Mouse (Mus musculus) embryonic facial prominence, embryonic 14.5 days (tissue): ENCODE data around the gene Jak2. TPM values are rescaled to one million over a fixed set of nuclear protein-coding genes. Genes with fewer than 3 reads are reported as not detected.

Source experiments
- ATAC-seq: fragments of 200-750 bp; cut with Nextera tagmentation; 2 replicates; pipeline ENCODE4 v1.8.0; 2017; ENCODE audit warnings: low read depth, moderate number of reproducible peaks, moderate TSS enrichment
- DNase-seq: peaks from one replicate; pipeline ENCODE4 v3.0.0-alpha.2; 2015; ENCODE audit warnings: low spot score
- H3K27ac ChIP-seq: fragments of 300-500 bp; sonication (generic); replicated peaks from 2 replicates; pipeline ENCODE4 v1.5.1; 2014; ENCODE audit warnings: low read depth, mild to moderate bottlenecking, low read length, moderate library complexity
- H3K27me3 ChIP-seq: fragments of 300-500 bp; sonication (generic); replicated peaks from 2 replicates; pipeline ENCODE4 v1.6.1; 2014; ENCODE audit warnings: low read length; ENCODE audit not compliant: control insufficient read depth, insufficient read depth
- H3K36me3 ChIP-seq: fragments of 300-500 bp; sonication (generic); 2 replicates; pipeline ENCODE4 v1.6.1; 2014; ENCODE audit warnings: low read length, mixed read lengths; ENCODE audit not compliant: control insufficient read depth, insufficient read depth
- H3K4me1 ChIP-seq: fragments of 300-500 bp; sonication (generic); 2 replicates; pipeline ENCODE4 v1.6.1; 2014; ENCODE audit warnings: antibody characterized with exemption, low read length; ENCODE audit not compliant: control insufficient read depth, insufficient read depth
- H3K4me2 ChIP-seq: fragments of 300-500 bp; sonication (generic); 2 replicates; pipeline ENCODE4 v1.6.1; 2014; ENCODE audit warnings: low read depth, mild to moderate bottlenecking, low read length, moderate library complexity, mixed read lengths
- H3K4me3 ChIP-seq: fragments of 300-500 bp; sonication (generic); 2 replicates; pipeline ENCODE4 v1.5.1; 2014; ENCODE audit warnings: low read depth, mild to moderate bottlenecking, low read length
- H3K9ac ChIP-seq: fragments of 300-500 bp; sonication (generic); 2 replicates; pipeline ENCODE4 v1.6.1; 2014; ENCODE audit warnings: low read depth, mild to moderate bottlenecking, low read length, moderate library complexity, mixed read lengths
- H3K9me3 ChIP-seq: fragments of 300-500 bp; sonication (generic); 2 replicates; pipeline ENCODE4 v1.6.1; 2016; ENCODE audit warnings: low read length; ENCODE audit not compliant: control insufficient read depth
- WGBS: fragments of 180-500 bp; shearing (Covaris S2); extraction: QIAGEN DNeasy Blood & Tissue Kit; methylation state at CpG from one replicate; pipeline ENCODE4 v1.1.7; 2014; 5-methylcytosine and 5-hydroxymethylcytosine counted together
- polyA plus RNA-seq: library from polyadenylated mRNA; unstranded; fragments of >200 nt; fragmentation: Nextera tagmentation; extraction: Ambion mirVana; gene quantifications from 2 replicates; pipeline ENCODE4 v1.2.1, GENCODE M21; 2014

Gene Jak2
- polyA plus RNA-seq, 1 experiment from 2014 or later = 16.2 TPM

DNA sequence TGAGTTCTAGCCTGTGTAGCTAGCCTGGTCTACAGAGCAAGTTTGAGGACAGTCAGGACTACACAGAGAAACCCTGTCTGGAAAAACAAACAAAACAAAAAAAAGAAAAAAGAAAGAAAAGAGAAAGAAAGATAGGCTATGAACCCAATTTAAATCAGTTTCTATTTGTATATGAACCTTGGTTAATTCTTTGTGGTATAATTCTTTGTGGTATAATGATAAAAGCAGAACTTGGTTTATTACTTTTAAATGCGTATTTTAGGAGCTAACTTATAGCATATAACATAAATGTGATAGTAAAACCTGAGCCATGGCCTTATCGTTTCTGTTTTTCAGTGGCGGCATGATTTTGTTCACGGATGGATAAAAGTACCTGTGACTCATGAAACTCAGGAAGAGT is 24.8 kb downstream of the Jak2 start:
- H3K27me3 ChIP-seq = no peaks in the 10 kb centered on the region
- H3K4me1 ChIP-seq = no peaks in the 10 kb centered on the region
- H3K36me3 ChIP-seq = peaks cover 43% of the 10 kb centered on the region
- no peak overlapping the region for H3K4me2 ChIP-seq
- no peaks in the 10 kb centered on the region for H3K9me3 ChIP-seq
- 96% methylated on average over 4 of the region's 4 CpGs for WGBS
- DNase-seq (no peak), ATAC-seq (no peak)
- H3K9ac ChIP-seq = no peak overlapping the region
- H3K27ac ChIP-seq = no peak overlapping the region
- no peak overlapping the region for H3K4me3 ChIP-seq

DNA sequence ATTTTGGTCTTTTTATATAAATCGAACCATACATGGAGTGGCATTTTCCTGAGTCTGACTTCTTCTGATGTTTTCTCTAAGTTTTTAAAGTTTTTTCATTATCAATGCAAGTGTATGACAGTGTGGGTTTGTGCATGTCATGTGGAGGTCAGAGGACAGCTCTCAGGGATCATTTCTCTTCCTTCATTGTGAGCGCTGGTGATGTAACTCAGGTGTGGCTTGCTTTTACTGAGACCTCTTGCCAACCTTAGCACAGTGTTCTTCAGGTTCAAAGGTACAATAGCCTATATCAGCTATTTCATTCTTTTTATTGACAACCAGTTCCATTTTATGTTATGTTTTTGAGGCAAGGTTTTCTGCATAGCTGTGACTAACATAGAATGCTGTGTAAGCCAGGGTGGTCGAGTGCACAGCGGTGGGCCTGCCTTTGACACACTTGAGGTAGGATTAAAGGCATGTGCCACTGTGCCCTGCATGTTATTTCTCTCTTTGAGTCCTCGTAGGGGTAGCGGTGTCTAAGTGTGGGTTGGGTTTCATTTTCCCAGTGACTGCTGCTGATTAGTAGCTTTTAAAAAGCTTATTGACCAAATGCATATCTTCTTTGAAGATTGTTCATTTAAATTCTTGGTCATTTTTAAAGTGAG is 27.4 kb downstream of the Jak2 start:
- Histone ChIP-seq H3K9me3 (no peaks in the 10 kb centered on the region), H3K27me3 (no peaks in the 10 kb centered on the region), H3K9ac (no peak overlapping the region), H3K27ac (no peak overlapping the region), H3K4me1 (no peaks in the 10 kb centered on the region), H3K4me2 (no peak overlapping the region), H3K36me3 (peaks cover 40% of the 10 kb centered on the region), H3K4me3 (no peak overlapping the region)
- DNase-seq = no peak
- 77% methylated on average over 6 of the region's 6 CpGs for WGBS
- no peak for ATAC-seq

DNA sequence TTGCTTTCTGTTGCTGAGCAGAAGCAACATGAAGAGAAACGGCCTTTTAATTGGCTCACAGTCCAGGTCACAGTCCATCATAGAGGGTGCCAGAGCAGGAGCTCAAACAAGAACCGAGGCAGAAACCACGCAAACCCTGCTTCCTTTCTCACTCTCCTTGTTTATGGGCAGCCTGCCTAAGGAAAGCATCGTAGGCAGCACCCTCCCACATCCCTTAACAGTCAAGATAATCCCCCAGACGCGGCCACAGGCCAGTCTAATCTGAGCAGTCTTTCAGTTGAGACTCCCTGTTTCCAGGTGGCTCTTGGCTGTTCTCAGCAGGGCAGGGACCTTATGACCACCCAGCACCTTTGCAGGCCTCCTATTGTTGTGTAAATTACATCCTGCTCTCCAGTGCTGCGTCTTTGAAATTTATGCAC is 33.8 kb downstream of the Jak2 start:
- Histone ChIP-seq H3K4me2 (no peak overlapping the region), H3K9ac (no peak overlapping the region), H3K36me3 (peaks cover 36% of the 10 kb centered on the region), H3K4me3 (no peak overlapping the region), H3K27ac (no peak overlapping the region), H3K27me3 (no peaks in the 10 kb centered on the region), H3K4me1 (no peaks in the 10 kb centered on the region), H3K9me3 (no peaks in the 10 kb centered on the region)
- WGBS = 43% methylated on average over 7 of the region's 7 CpGs
- DNase-seq (no peak), ATAC-seq (no peak)

DNA sequence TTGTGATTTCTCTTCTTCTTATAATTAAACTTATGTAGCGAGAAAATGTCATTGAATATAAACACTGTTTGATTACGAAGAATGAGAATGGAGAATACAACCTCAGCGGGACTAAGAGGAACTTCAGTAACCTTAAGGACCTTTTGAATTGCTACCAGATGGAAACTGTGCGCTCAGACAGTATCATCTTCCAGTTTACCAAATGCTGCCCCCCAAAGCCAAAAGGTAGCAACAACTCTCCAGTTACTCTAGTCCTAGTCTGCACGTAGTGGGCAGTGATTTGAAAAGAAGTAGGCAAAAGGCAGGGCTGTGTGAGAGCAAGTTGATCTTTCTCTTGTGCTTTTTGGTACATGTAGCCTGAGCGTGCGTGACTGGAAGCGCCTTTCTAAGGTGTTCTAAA is 36.2 kb downstream of the Jak2 start:
- Histone ChIP-seq H3K4me1 (no peaks in the 10 kb centered on the region), H3K4me3 (no peak overlapping the region), H3K9me3 (no peaks in the 10 kb centered on the region), H3K27me3 (no peaks in the 10 kb centered on the region), H3K27ac (no peak overlapping the region), H3K4me2 (no peak overlapping the region), H3K9ac (no peak overlapping the region), H3K36me3 (peaks cover 48% of the 10 kb centered on the region)
- no peak for DNase-seq
- WGBS = 53% methylated on average over 8 of the region's 8 CpGs
- no peak for ATAC-seq

DNA sequence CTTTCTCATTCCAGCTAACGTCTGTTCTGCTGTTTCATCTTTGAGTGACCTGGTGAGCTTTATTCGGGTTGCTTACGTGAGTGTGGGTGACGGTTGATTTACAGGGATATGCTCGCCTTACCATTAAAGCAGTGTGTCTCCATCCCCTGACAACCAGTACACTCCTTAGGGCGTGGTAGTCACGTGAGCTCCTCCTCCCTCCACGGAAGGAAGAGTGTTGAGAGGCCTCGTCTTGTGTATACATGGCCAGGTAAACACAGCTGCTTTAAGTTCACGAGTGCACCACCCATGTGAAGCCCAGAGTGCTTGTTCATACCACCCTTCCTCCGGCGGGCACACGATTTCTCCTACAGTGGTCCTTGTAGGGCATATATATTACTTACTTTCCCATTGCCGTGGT is 39.9 kb downstream of the Jak2 start:
- Histone ChIP-seq H3K9ac (no peak overlapping the region), H3K36me3 (peaks cover 42% of the 10 kb centered on the region), H3K4me2 (no peak overlapping the region), H3K9me3 (no peaks in the 10 kb centered on the region), H3K27ac (no peak overlapping the region), H3K4me3 (no peak overlapping the region), H3K4me1 (no peaks in the 10 kb centered on the region; the same call in 1 of the 2 replicates), H3K27me3 (no peaks in the 10 kb centered on the region)
- 77% methylated on average over 14 of the region's 14 CpGs for WGBS
- DNase-seq (no peak), ATAC-seq (no peak)

DNA sequence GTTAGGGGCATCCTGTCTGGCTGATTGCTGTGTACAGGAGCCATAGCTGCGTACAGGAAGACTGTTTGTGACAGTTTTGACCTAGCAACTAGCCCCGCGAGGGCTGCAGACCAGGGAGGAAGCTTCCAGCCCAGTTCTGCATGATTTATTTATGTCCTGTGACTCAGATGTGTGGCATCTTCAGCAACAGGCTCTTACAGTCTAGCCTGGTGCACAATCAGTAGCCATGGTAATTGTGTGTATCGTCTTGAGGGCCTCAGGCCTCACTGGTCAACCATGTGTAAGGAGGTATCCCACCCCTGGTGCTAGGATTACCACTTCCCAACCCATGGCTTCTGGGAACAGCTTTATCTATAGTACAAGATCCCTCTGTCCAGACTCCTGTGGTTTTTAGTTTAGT is 40.9 kb downstream of the Jak2 start:
- no peak overlapping the region for H3K27ac ChIP-seq
- no peaks in the 10 kb centered on the region; the same call in 1 of the 2 replicates for H3K4me1 ChIP-seq
- ATAC-seq = no peak
- H3K27me3 ChIP-seq = no peaks in the 10 kb centered on the region
- no peak overlapping the region for H3K4me3 ChIP-seq
- no peak for DNase-seq
- 80% methylated on average over 4 of the region's 4 CpGs for WGBS
- no peaks in the 10 kb centered on the region for H3K9me3 ChIP-seq
- H3K36me3 ChIP-seq = peaks cover 48% of the 10 kb centered on the region
- H3K9ac ChIP-seq = no peak overlapping the region
- H3K4me2 ChIP-seq = no peak overlapping the region

DNA sequence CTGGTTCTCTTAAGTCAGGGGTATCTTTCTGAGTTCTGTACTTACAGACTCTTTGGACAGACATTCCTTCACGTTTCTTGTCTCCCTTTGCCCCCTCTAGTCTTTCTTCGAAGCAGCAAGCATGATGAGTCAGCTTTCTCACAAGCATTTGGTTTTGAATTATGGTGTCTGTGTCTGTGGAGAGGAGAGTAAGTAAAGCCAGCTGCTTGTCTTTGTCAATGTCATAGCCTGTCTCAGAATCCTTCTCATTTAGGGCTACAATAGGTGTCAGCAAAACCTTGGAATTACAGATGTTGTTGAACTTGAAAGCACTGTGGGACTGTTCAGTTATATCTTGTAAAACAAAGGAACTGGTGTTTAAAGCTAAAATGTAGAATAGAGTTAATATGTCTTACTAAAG is 43.1 kb downstream of the Jak2 start:
- Histone ChIP-seq H3K27me3 (no peaks in the 10 kb centered on the region), H3K36me3 (peaks cover 61% of the 10 kb centered on the region), H3K27ac (no peak overlapping the region), H3K4me3 (no peak overlapping the region), H3K9ac (no peak overlapping the region), H3K4me2 (no peak overlapping the region), H3K9me3 (no peaks in the 10 kb centered on the region), H3K4me1 (no peaks in the 10 kb centered on the region; the same call in 1 of the 2 replicates)
- WGBS = 33% methylated on average over 2 of the region's 2 CpGs
- DNase-seq (peak; percentile 48), ATAC-seq (no peak)

DNA sequence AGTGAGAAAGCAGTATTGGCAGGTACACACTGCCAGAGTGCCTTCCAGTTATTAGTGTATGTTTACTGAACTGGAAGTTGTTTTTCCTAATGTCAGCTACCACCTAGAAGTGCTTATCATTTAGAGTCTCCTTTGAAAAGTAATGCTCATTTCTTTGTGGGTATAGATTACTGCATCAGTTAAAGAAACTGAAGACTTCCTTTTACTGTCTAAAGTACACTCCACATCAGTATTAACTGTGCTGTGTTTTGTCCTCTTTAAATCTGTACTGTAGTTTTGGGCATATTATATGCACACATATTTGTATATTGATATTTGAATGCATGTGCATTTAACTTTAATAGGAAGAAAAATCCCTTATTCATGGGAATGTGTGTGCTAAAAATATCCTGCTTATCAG is 44.5 kb downstream of the Jak2 start:
- Histone ChIP-seq H3K9ac (no peak overlapping the region), H3K4me2 (no peak overlapping the region), H3K27ac (no peak overlapping the region), H3K9me3 (no peaks in the 10 kb centered on the region), H3K27me3 (no peaks in the 10 kb centered on the region), H3K4me1 (no peaks in the 10 kb centered on the region; the same call in 1 of the 2 replicates), H3K36me3 (peaks cover 64% of the 10 kb centered on the region), H3K4me3 (no peak overlapping the region)
- DNase-seq = no peak
- no peak for ATAC-seq

DNA sequence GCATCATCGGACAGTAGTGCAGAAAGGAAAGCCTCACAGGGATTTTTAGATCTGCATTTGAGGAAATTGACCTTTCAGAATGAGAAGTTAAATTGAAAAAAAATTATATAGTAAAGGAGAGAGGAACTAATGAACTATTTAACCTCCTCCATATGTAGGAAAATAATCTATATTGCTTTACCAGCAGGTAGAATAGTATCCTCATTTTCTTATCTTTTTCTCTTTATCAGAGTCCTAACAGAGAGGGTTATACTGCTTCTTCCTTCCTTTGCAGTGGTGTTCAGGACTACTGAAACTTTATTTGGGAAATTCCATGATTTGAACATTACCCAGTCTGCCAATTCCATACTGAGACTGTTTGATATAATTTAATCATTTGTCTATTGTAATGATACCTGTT is 45.7 kb downstream of the Jak2 start:
- Histone ChIP-seq H3K4me3 (no peak overlapping the region), H3K27ac (no peak overlapping the region), H3K27me3 (no peaks in the 10 kb centered on the region), H3K9ac (no peak overlapping the region), H3K4me2 (no peak overlapping the region), H3K36me3 (peaks cover 59% of the 10 kb centered on the region), H3K9me3 (no peaks in the 10 kb centered on the region), H3K4me1 (no peaks in the 10 kb centered on the region; the same call in 1 of the 2 replicates)
- DNase-seq = no peak
- no peak for ATAC-seq
- 94% methylated on average over 1 of the region's 1 CpGs for WGBS
